Mouse (Mus musculus) layer of hippocampus, postnatal 10 days (tissue): ENCODE results near the gene Tmem38b. TPM values are rescaled to one million over a fixed set of nuclear protein-coding genes. Genes with fewer than 3 reads are reported as not detected.
"Not testable (repeated sequence)": the region's sequence is repeated elsewhere in the genome, so short reads cannot be mapped to it uniquely, and the experiment has no call there.

Experiments
- DNase-seq, 2 experiments: peaks; one replicate each; pipeline ENCODE4 v3.0.0; 2021; ENCODE audit warnings: low spot score in 2 of 2
- long read RNA-seq: library from polyadenylated mRNA; stranded (forward); transcript quantifications from one replicate; pipeline ENCODE4 v2.0.0, GENCODE M21; 2023
- total RNA-seq, 2 experiments: library from RNA; stranded (reverse); gene quantifications; 2 replicates each; pipeline ENCODE4 v1.2.3; 2021

Gene Tmem38b
- total RNA-seq, result 10 to 100 TPM; 12.8 to 13.0 TPM
- long read RNA-seq, transcript Tmem38b-201 (6 exons, 2,862 nt), result major isoform, 8 of 8 reads
- long read RNA-seq, partial matches to known transcripts, result 0 of 8 reads
- long read RNA-seq, other reads (novel, unspliced or antisense), result 0 of 8 reads

DNA sequence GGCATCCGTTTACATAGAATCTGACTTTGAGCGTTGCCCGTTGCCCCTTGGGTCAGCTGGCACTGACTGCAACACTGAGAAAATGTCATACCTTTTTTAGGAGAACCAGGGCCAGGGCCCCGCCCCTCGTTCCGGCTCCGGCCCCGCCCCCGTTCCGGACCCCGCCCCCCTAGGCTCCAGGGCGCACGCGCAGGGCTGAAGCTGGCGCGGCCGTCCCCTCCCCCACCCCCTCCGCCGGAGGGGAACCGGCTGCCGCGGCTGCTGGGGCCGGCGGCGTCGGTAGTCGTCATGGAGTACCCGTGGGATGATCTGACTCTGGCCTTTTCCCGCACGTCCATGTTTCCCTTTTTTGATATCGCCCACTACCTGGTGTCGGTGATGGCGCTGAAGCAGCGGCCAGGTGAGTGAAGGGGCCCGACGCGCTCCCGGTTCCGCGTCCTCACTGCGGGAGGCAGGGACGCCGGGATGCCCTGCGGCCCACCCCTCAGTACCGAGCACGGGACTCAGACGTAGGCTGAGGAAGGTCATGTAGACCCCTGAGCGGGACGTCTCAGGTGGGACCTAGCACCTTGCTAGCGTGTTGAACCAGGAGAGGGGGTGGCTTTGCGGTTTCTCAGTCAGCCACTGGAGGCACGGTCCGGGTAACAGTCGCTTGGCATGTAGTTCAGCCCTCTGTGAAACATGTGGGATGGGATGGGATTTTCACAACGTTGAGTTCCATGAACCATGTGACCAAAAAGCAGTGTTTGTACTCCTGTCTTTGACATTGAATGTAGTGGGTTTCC lies at the start of gene Tmem38b:
Gene Tmem38b, plus strand, starts transcription at position 225 of the 785 bp plus-strand sequence.
- DNase-seq, result peak; percentile 68 to 82

GRCm38 (mm10) chr4:53781396-53781795 lies 44.4 kb upstream of the Tmem38b start:
- DNase-seq, result no peak

DNA sequence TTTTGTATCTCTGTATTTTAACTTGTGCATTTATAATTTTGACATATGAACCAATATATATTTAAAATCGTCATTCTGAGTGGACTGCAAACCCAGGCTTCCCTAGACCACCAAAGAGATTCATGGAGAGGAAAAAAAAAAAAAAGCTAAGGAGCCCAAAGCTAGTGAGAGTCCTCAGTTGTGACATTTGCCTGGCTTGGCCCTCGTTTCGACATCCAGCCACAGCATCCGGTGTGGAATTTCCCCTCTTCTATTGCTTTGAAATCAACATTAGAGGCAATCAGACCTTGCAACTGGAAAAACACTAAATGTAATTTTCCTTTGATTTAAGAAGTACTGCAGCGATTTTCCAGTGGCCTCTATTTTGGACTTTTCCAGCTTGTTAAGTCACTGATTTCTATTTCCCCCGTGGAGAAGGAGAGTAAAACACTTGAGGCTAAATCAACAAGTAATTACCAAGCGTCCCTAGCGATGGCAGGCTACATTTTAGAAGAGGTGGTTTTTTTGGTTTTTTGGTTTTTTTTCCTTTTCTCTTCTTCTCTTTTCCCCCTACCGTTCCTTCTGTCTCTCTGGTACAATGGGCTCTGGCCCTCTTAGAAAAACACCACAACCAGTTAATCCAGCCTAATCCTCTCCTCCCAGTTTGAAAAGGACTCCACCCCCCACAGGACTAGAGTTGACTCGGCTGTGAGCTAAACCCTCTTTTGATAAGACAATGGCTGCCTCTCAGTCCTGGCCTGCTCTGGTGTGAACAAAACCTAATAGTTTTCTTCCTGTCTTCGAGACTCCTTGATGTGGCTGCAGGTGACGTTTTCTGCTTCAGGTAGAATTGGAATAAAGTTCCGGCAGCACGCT lies 43.4 kb upstream of the Tmem38b start:
- no peak for DNase-seq

DNA sequence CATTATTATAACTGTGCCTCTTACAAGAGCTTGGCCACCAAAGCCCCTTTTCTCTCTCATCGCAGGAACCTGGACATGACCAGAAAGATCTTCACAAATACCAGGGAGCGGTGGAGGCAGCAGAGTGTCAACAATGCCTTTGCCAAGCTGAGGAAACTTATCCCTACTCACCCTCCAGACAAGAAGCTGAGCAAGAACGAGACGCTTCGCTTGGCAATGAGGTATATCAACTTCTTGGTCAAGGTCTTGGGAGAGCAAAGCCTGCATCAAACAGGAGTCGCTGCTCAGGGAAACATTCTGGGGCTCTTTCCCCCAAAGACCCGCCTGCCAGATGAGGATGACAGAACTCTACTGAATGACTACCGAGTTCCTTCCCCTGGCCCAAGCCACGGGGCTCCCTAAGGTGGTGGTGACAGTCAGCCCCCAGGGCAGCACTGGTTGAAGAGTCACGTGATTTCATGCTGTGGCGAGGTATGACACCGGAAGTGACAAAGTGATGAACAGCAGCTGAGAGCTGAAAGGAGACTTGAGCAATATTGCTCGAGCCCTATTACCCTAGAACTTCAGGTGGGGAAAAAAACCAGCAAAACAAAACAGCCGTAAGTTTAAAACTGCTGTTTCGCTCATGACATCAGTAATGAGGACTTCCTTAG lies 40.0 kb upstream of the Tmem38b start:
- no peak for DNase-seq

DNA sequence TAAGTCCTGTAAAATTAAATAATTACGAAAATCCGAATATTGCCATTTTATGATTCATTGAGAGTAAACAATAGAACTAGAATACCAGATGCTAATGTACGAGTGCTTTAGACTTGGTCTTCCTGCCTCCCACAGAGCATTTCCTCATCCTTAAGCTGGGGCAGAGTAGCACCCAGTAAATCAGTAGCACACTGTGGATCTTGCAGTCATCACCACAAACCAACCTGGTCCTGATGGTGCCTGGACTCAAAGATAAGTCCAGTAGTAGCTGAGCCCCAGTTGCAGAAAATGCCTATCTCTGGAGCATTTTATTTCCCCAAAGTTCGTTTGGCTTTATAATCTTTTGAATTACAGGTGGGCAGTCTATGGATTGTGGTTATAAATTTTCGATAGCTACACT lies 39.0 kb upstream of the Tmem38b start:
- DNase-seq, result no peak

DNA sequence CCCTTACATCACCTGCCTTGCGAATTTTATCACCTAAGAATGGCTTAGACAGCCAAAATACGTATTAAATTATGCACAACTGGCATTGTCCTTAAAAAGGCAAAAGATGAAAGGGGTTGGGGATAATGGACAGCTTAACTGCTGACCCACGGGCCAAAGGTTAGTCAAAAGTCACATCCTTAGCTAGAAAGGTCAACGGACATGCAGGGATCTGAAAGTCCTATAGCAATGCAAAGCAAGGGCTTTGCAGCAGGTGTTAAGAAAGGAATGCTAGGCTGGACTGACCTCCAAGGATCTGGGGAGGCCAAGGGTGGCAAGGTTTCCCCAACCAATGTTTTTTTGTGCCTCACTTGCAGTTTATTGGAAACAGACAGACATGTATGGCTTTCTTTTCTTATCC lies 36.5 kb upstream of the Tmem38b start:
- DNase-seq, result no peak

DNA sequence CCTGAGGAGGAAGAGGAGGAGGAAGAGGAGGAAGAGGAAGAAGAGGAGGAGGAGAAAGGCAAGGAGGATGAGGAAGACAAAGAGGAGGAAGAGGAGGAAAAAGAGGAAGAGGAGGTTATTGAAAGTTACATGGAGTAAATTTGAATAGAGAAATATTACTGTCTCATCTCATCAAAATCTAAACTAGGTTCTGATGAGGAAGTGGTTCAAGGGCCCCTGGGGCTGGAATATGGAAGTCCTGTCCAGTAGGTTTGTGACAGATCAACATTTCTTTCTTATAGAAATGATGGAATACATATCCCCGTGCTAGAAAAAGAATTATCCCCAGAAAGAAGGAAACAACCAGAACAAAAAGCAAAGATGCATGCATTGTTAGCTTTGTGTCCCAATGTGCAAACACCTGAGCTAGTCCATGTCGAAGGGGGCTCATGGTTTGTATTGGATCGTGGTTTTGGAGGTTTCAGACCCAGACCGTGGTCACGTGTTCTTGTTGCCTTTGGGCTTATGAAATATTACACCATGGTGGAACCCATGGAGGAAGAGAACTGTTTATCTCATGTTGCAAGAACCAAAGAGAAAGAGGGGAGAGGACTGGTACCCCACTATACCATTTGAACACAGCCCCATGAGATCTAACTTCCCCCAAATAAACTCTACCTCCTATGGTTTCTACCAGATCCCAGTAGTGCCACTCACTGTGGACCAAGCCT lies 31.4 kb upstream of the Tmem38b start:
- DNase-seq, result no peak

- no peak for DNase-seq
Observed at GRCm38 (mm10) chr4:53795086-53795485, 30.8 kb upstream of the Tmem38b start.

- no peak for DNase-seq
Observed at GRCm38 (mm10) chr4:53795706-53796105, 30.1 kb upstream of the Tmem38b start.

DNA sequence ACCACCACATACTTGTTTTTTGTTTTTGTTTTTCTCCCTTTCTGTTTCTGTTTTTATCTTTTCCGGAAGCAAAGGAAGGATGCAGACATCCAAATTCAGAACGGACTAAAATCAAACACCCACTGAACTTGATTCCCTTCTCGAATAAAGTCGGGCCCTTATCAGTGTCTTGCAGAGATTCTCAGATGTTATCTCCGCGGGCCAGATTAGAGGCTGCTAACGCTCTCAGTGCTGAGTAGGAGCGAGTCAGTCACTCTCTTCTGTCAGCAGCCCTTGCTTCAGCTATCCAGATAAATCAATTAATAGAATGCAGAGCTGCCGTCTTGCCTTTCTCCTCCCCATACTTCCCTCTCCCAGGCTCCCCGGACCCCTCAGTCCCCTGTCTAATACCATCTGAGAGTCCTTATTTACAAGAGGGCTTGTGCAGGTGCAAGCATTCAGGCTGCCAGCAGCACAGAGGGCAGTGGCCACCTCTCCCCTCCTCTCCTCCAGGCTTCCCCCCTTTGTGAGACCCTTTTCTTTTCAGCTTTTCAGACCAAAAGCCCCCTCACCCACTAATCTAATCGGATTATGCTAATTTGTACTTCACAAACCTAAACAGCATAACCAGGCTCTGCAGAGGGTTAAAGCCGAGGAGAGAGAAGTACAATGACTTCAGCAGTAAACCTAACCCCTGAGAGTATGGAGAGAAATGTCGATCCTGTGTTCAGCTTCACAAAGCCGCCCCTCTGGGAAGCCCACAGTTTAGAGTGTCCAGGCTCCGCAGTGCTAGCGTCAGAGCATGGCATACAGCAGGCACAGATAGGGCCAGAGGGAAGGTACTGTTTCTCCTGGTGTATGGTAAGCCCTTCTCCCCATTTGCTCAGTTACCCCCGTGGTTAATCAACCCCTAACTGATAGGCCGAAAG lies 28.7 kb upstream of the Tmem38b start:
- no peak for DNase-seq

GRCm38 (mm10) chr4:53798896-53799676 lies 26.8 kb upstream of the Tmem38b start:
- DNase-seq, result no peak

DNA sequence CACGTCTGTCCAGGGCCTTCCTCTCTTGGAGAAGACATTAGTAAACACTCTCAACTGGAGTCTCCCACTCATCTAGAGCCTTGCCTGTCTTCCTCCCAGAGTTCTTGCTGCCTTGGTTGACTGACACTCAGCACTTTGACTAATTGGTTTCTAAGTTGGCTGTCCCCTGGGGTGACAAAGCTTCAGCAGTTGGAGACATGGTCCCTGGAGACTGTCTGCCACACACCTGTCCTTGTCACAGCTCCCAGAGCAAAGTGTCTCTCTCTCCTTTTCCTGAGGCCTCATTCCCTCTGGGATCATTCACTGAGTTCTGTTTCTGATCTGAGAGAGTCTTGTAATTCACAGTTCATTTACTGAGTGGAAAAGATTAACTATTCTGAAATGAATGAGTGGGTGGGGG lies 26.1 kb upstream of the Tmem38b start:
- DNase-seq, result no peak

GRCm38 (mm10) chr4:53803674-53804073 lies 22.2 kb upstream of the Tmem38b start:
- not testable (repeated sequence) for DNase-seq

- DNase-seq, result not testable (repeated sequence)
Observed at GRCm38 (mm10) chr4:53806428-53806827, 19.4 kb upstream of the Tmem38b start.

- DNase-seq, result no peak
Observed at GRCm38 (mm10) chr4:53818320-53818719, 7.5 kb upstream of the Tmem38b start.

DNA sequence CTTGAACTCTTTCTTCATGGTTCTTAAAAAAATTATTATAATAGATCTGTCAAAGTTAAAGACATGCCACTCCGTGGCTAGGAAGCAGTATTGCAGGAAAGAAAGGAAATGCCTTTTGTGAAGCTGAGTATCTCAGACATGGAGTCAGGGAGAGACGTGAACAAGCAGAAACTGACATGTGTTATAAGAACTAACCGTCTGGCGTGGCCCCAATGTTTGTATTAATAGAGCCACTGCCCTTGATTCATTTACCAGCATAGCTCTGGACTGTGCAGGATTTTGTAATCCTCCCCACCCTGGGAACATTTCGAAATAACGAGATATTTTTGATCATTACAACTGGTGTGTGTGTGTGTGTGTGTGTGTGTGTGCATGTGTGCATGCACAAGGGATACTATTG lies 2.1 kb upstream of the Tmem38b start:
- DNase-seq, result no peak

DNA sequence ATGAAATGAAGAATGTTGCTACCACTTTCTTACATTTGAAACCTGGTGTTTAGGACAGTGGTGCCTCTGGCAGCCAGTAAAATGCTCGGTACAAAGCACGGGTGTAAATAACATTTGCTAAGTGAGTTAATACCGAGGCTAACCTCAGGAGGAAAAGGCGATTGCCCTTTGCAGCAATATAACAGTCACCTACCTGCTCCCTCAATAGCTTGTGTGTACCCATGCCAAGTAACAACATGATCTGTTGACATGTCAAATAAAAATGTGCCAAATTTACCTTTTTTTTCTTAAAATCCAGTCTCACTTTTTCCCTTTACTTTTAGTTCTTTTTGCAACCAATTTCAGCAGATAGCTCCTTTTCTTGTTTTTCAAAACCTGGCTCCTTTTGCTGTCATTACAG lies 1.0 kb upstream of the Tmem38b start:
- no peak for DNase-seq

- no peak for DNase-seq
Observed at GRCm38 (mm10) chr4:53826641-53827248, 900 bp downstream of the Tmem38b start.

GRCm38 (mm10) chr4:53827869-53828268 lies 2.0 kb downstream of the Tmem38b start:
- DNase-seq, result no peak
